Mouse (Mus musculus) embryonic facial prominence, embryonic 11.5 days (tissue): ENCODE data around the gene Panx2. TPM values are rescaled to one million over a fixed set of nuclear protein-coding genes. Genes with fewer than 3 reads are reported as not detected.
A peak's percentile ranks its signal among the peaks of the same experiment; 100 is the strongest.

Experiments
- ATAC-seq: fragments of 200-750 bp; cut with Nextera tagmentation; replicated peaks from 2 replicates; pipeline ENCODE4 v1.8.0; 2017; ENCODE audit warnings: low read depth; ENCODE audit not compliant: insufficient number of reproducible peaks, low FRiP score, low TSS enrichment
- DNase-seq: peaks from one replicate; pipeline ENCODE4 v3.0.0-alpha.2; 2015; ENCODE audit warnings: low spot score
- H3K27ac ChIP-seq: fragments of 300-500 bp; sonication (generic); replicated peaks from 2 replicates; pipeline ENCODE4 v1.5.1; 2014; ENCODE audit warnings: mild to moderate bottlenecking, low read depth, low read length, control low read depth
- H3K27me3 ChIP-seq: fragments of 300-500 bp; sonication (generic); 2 replicates; pipeline ENCODE4 v1.6.1; 2014; ENCODE audit warnings: mild to moderate bottlenecking, low read length, moderate library complexity, mixed read lengths; ENCODE audit not compliant: control insufficient read depth, insufficient read depth
- H3K36me3 ChIP-seq: fragments of 300-500 bp; sonication (generic); replicated peaks from 2 replicates; pipeline ENCODE4 v1.6.1; 2014; ENCODE audit warnings: low read depth, mild to moderate bottlenecking, low read length, moderate library complexity, mixed read lengths; ENCODE audit not compliant: control insufficient read depth, insufficient read depth
- H3K4me1 ChIP-seq: fragments of 300-500 bp; sonication (generic); 2 replicates; pipeline ENCODE4 v1.6.1; 2014; ENCODE audit warnings: low read length, mixed read lengths; ENCODE audit not compliant: control insufficient read depth, insufficient read depth
- H3K4me2 ChIP-seq: fragments of 300-500 bp; sonication (generic); 2 replicates; pipeline ENCODE4 v1.6.1; 2014; ENCODE audit warnings: low read depth, mild to moderate bottlenecking, control low read depth, low read length, moderate library complexity
- H3K4me3 ChIP-seq: fragments of 300-500 bp; sonication (generic); 2 replicates; pipeline ENCODE4 v1.5.1; 2014; ENCODE audit warnings: low read depth, low read length, control low read depth
- H3K9ac ChIP-seq: fragments of 300-500 bp; sonication (generic); replicated peaks from 2 replicates; pipeline ENCODE4 v1.6.1; 2014; ENCODE audit warnings: mild to moderate bottlenecking, control low read depth, low read length
- H3K9me3 ChIP-seq: fragments of 300-500 bp; sonication (generic); replicated peaks from 2 replicates; pipeline ENCODE4 v1.6.1; 2016; ENCODE audit warnings: mild to moderate bottlenecking, low read length, inconsistent platforms, mixed read lengths; ENCODE audit not compliant: control insufficient read depth
- WGBS: fragments of 180-500 bp; shearing (Covaris S2); extraction: QIAGEN DNeasy Blood & Tissue Kit; methylation state at CpG from one replicate; pipeline ENCODE4 v1.1.7; 2014; 5-methylcytosine and 5-hydroxymethylcytosine counted together
- polyA plus RNA-seq: library from polyadenylated mRNA; unstranded; fragments of >200 nt; fragmentation: Nextera tagmentation; extraction: Ambion mirVana; gene quantifications from 2 replicates; pipeline ENCODE4 v1.2.1, GENCODE M21; 2014

Panx2 gene
- polyA plus RNA-seq, 1 experiment from 2014 or later = 0.24 TPM

GRCm38 (mm10) chr15:89118007-89118406 is 58.5 kb downstream of the Panx2 start:
- no peak overlapping the region for H3K4me2 ChIP-seq
- H3K27me3 ChIP-seq = no peaks in the 10 kb centered on the region
- no peak for ATAC-seq
- peaks cover 8% of the 10 kb centered on the region; the same call in 1 of the 2 replicates for H3K4me1 ChIP-seq
- H3K27ac ChIP-seq = no peak overlapping the region
- no peak overlapping the region for H3K9ac ChIP-seq
- H3K4me3 ChIP-seq = no peak overlapping the region
- no peak for DNase-seq
- peaks cover 2% of the 10 kb centered on the region for H3K36me3 ChIP-seq
- no peaks in the 10 kb centered on the region for H3K9me3 ChIP-seq

GRCm38 (mm10) chr15:89122649-89123366 is 63.3 kb downstream of the Panx2 start, which contains the start of gene Tubgcp6:
Gene Tubgcp6 (minus strand): TSS chr15:89123112.
- peak within 1 kb of the TSS; percentile 35; the same call in 1 of the 2 replicates for H3K27ac ChIP-seq
- no peaks in the 10 kb centered on the region for H3K9me3 ChIP-seq
- ATAC-seq (peak; percentile 72), DNase-seq (peak; percentile 99)
- H3K36me3 ChIP-seq = no peaks in the 10 kb centered on the region; the same call in 1 of the 2 replicates
- H3K9ac ChIP-seq = peak within 1 kb of the TSS; percentile 78
- peaks cover 10% of the 10 kb centered on the region for H3K4me1 ChIP-seq
- H3K27me3 ChIP-seq = no peaks in the 10 kb centered on the region
- H3K4me2 ChIP-seq = peak within 1 kb of the TSS; percentile 85
- 0% methylated on average over 47 of the region's 47 CpGs for WGBS
- H3K4me3 ChIP-seq = peak within 1 kb of the TSS; percentile 88

Other genes with a start within 250 kb of the Panx2 start
- gene Alg12, start 240.4 kb upstream of the Panx2 start, polyA plus RNA-seq = 11.0 and 11.3 TPM in 2 replicates
- gene Creld2, start 240.1 kb upstream of the Panx2 start, polyA plus RNA-seq = 76.6 and 77.6 TPM in 2 replicates
- 34.5 and 37.4 TPM in 2 replicates for gene Pim3, start 197.5 kb upstream of the Panx2 start, polyA plus RNA-seq
- not detected in 2 replicates for gene Ttll8, start 105.3 kb upstream of the Panx2 start, polyA plus RNA-seq
- gene Mlc1, start 80.7 kb upstream of the Panx2 start, polyA plus RNA-seq = 0.82 and 1.1 TPM in 2 replicates
- 0.39 TPM in 1 of 2 replicates, not detected in the other for gene Mov10l1, start 76.8 kb upstream of the Panx2 start, polyA plus RNA-seq
- 38.0 and 43.6 TPM in 2 replicates for gene Trabd, start 15.4 kb downstream of the Panx2 start, polyA plus RNA-seq
- gene Selenoo, start 29.4 kb downstream of the Panx2 start, polyA plus RNA-seq = 17.2 and 17.7 TPM in 2 replicates
- 15.6 and 17.0 TPM in 2 replicates for gene Tubgcp6, start 63.4 kb downstream of the Panx2 start, polyA plus RNA-seq
- 10.3 and 11.3 TPM in 2 replicates for gene Hdac10, start 69.0 kb downstream of the Panx2 start, polyA plus RNA-seq
- gene Mapk12, start 81.0 kb downstream of the Panx2 start, polyA plus RNA-seq = 10.1 and 11.9 TPM in 2 replicates
- 12.7 and 13.5 TPM in 2 replicates for gene Mapk11, start 89.9 kb downstream of the Panx2 start, polyA plus RNA-seq
- gene Plxnb2, start 121.1 kb downstream of the Panx2 start, polyA plus RNA-seq = 113 and 122 TPM in 2 replicates
- 14.9 and 18.6 TPM in 2 replicates for gene Dennd6b, start 136.8 kb downstream of the Panx2 start, polyA plus RNA-seq
- gene Ppp6r2, start 151.8 kb downstream of the Panx2 start, polyA plus RNA-seq = 22.8 and 25.1 TPM in 2 replicates